Mouse (Mus musculus) MEL (cell line): ENCODE measurements at regions not wholly inside any gene's neighbourhood (a gene's known extent, or its start where the extent isn't known, plus 50 kb on each side); places are given as distances from the start of the nearest gene placed in this dataset.

ENCODE experiments used
- CTCF ChIP-seq, 3 experiments: IDR thresholded peaks in 2 of 3; conservative IDR thresholded peaks in 1 of 3; 2 replicates each; pipeline ENCODE4 v1.5.1; 2011 to 2012; ENCODE audit warnings: low read length in 3 of 3, low read depth in 2 of 3, mild to moderate bottlenecking in 2 of 3, improper control_type of control experiment in 1 of 3, inconsistent platforms in 1 of 3, mixed read lengths in 1 of 3, moderate library complexity in 1 of 3; ENCODE audit not compliant: control insufficient read depth in 1 of 3, insufficient read depth in 1 of 3, poor library complexity in 1 of 3, severe bottlenecking in 1 of 3
- GATA1 ChIP-seq: IDR thresholded peaks from 2 replicates; pipeline ENCODE4 v1.6.1; 2011; ENCODE audit warnings: low read depth, low read length, improper control_type of control experiment
- RCOR1 ChIP-seq: IDR thresholded peaks from 2 replicates; pipeline ENCODE4 v1.6.1; 2012; ENCODE audit warnings: low read depth, mild to moderate bottlenecking, inconsistent platforms, low read length, improper control_type of control experiment
- ZNF384 ChIP-seq: IDR thresholded peaks from 2 replicates; pipeline ENCODE4 v1.6.1; 2012; ENCODE audit warnings: low read depth, mild to moderate bottlenecking, inconsistent platforms, low read length, improper control_type of control experiment

- no peak for TF ChIP-seq RCOR1
- no peak for TF ChIP-seq CTCF (IDR thresholded peaks at IDR 0.05 in 2 of 3, conservative IDR thresholded peaks at IDR 0.05 in 1 of 3; ENCODE audit: control insufficient read depth in 1 of 3, insufficient read depth in 1 of 3, low read depth in 2 of 3, low read length in 3 of 3, poor library complexity in 1 of 3, severe bottlenecking in 1 of 3)
- no peak for TF ChIP-seq GATA1
- no peak for TF ChIP-seq ZNF384
Observed at GRCm38 (mm10) chr16:29761779-29762277, 182.7 kb downstream of the Opa1 start.
